Mouse (Mus musculus): ENCODE data around the gene 4930447C04Rik. TPM values are rescaled to one million over a fixed set of nuclear protein-coding genes. Genes with fewer than 3 reads are reported as not detected.
A peak's percentile ranks its signal among the peaks of the same experiment; 100 is the strongest.

The 4930447C04Rik gene
- polyA plus RNA-seq, 1 experiment from 2014 or later = 7.1 TPM

DNA sequence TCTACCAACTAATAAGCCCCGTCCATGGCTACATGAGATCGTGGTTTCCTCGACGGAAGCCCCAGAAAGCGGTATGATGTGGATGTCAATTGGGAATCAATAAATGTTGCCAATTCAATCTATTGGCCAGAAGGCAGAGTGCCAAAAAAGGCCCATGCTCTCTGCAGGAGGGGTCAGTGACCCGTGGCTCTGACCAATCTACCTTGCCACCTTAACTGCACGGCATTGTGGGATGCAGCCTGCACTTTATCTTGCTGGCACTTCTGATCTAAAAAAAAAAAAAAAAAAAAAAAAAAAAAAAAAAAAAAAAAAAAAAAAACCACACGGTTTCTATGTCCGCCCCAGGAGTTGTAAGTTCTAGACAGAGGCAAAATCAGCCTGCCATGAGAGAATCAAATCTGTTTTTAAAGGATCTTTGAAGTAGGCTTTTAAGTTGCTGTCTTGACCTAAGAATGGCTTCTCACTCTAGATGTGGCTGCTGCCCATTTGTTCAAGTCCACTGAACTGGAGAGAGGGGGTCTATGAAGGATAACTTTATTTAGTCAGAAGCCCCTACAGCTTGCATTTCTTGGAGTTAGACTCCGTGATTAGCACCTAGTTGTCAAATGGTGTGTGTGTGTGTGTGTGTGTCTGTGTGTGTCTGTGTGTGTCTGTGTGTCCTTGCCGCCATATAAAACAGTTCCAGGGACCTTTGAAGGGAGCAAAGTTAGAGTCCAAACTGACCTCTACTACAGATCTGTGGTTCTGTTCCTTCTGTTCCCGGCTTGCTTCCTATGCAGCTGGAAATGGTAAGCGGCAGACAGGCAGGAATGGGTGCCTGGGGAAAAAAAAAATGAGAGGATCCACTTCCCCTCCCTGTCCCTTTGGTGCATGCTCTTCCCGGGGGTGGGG, 1.7 kb downstream of the 4930447C04Rik start:
- 3% methylated on average over 14 of the region's 14 CpGs for WGBS
- Histone ChIP-seq H3K4me3 (ENCODE audit: low read depth, low read length) (no peak overlapping the region), H3K27ac (ENCODE audit: low read depth, low read length) (no peak overlapping the region), H3K4me1 (ENCODE audit: control insufficient read depth, insufficient read depth, low read length) (no peaks in the 10 kb centered on the region), H3K36me3 (ENCODE audit: control insufficient read depth, insufficient read depth, low read length) (no peaks in the 10 kb centered on the region), H3K27me3 (ENCODE audit: control insufficient read depth, insufficient read depth, low read length) (peaks cover 59% of the 10 kb centered on the region), H3K9me3 (ENCODE audit: control insufficient read depth, low read length) (no peaks in the 10 kb centered on the region), H3K4me2 (ENCODE audit: low read depth, low read length) (no peak overlapping the region), H3K9ac (replicated peaks; ENCODE audit: low read depth, low read length) (no peak overlapping the region)
- ATAC-seq (ENCODE audit: low read depth) = no peak

DNA sequence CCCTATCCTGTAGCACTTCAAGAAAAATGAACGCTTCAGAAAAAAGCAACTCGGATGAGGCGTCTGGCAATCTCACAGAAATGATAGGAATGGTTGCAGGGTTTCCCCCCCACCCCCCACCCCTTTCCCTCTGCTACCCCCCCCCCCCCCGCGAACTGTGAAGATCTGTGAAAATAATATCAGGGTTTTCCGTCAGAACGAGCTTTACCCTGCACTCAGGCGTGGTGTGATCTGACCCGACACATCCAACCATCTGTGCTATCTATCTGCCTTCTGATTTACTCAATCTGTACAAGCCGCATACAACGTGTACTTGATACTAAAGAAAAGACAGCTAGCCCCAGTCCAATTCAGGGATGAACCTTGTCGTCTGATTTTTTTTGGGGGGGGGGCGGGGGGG, 2.4 kb downstream of the 4930447C04Rik start:
- Histone ChIP-seq H3K4me2 (ENCODE audit: low read depth, low read length) (no peak overlapping the region), H3K36me3 (ENCODE audit: control insufficient read depth, insufficient read depth, low read length) (no peaks in the 10 kb centered on the region), H3K9ac (replicated peaks; ENCODE audit: low read depth, low read length) (no peak overlapping the region), H3K4me3 (ENCODE audit: low read depth, low read length) (no peak overlapping the region), H3K27me3 (ENCODE audit: control insufficient read depth, insufficient read depth, low read length) (peaks cover 52% of the 10 kb centered on the region), H3K27ac (ENCODE audit: low read depth, low read length) (no peak overlapping the region), H3K9me3 (ENCODE audit: control insufficient read depth, low read length) (no peaks in the 10 kb centered on the region), H3K4me1 (ENCODE audit: control insufficient read depth, insufficient read depth, low read length) (no peaks in the 10 kb centered on the region)
- WGBS = 4% methylated on average over 11 of the region's 13 CpGs
- no peak for ATAC-seq (ENCODE audit: low read depth)

DNA sequence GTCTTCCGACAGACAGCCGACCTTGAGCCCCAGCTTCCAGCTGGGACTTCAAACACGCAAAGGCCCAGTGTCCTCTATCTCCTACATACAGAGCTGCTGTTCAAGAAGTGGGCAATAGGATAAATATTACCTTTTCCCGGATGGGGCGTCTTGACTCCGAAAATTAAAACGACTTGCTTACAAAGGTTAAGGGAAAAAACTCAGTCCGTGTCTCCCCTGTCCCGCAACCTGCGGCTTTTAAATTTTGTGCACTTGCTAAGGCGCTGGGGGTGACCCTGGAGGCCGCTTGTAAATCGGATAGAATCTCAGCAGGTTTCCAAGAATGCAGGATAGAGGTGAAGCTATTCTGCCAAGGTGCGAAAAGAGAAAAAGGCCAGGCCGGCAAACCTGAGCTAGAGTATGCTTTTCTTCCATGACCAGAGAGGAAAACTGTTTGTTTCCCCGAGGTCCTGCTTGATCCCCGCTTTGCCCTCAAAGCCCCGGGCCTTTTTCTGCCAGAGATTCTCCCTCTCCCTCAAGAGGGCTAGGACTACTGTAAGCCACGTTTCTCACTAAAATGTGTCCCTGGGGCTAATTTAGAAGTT, 2.9 kb downstream of the 4930447C04Rik start:
- H3K9me3 ChIP-seq (ENCODE audit: control insufficient read depth, low read length) = no peaks in the 10 kb centered on the region
- H3K27ac ChIP-seq (ENCODE audit: low read depth, low read length) = no peak overlapping the region
- H3K4me1 ChIP-seq (ENCODE audit: control insufficient read depth, insufficient read depth, low read length) = no peaks in the 10 kb centered on the region
- H3K36me3 ChIP-seq (ENCODE audit: control insufficient read depth, insufficient read depth, low read length) = no peaks in the 10 kb centered on the region
- no peak overlapping the region for H3K9ac ChIP-seq (replicated peaks; ENCODE audit: low read depth, low read length)
- H3K4me2 ChIP-seq (ENCODE audit: low read depth, low read length) = no peak overlapping the region
- no peak for ATAC-seq (ENCODE audit: low read depth)
- no peak overlapping the region for H3K4me3 ChIP-seq (ENCODE audit: low read depth, low read length)
- peaks cover 47% of the 10 kb centered on the region for H3K27me3 ChIP-seq (ENCODE audit: control insufficient read depth, insufficient read depth, low read length)
- 2% methylated on average over 19 of the region's 19 CpGs for WGBS

- 26% methylated on average over 8 of the region's 8 CpGs for WGBS
- no peaks in the 10 kb centered on the region for H3K36me3 ChIP-seq (ENCODE audit: control insufficient read depth, insufficient read depth, low read length)
- ATAC-seq (ENCODE audit: low read depth) = no peak
Observed at GRCm38 (mm10) chr12:72936751-72937150, 3.8 kb downstream of the 4930447C04Rik start.

DNA sequence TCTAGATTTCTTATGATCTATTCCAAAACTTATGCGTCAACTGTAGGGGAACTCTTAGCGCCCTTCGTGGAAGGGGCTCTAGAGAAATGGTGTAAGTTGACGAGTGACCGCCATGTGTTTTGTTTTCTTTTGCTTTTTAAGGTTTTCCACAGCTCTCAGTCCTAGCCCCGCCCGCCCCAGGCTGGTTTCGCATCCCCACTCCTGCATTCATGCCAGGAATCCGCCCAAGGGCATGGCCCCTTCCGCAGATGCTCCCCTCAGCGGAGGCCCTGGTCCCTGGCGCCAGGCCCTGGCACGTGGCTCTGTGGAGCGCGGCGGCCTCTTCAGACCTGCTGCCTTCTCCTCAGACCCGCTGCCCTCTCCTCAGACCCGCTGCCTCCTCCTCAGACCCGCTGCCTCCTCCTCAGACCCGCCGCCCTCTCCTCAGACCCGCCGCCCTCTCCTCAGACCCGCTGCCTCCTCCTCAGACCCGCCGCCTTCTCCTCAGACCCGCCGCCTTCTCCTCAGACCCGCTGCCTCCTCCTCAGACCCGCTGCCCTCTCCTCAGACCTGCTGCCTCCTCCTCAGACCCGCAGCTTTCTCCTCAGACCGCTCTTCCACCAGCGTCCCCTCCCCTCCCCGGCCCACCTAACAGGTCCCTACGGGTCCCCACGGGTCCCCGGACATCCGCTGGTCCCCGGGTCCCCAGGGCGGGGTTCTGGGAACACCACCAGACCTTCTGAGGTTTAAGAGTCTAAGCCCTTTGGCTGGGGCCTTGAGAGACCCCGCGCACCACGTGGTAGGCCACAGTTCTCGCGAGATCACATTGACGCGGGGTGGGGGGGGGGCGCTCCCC, 23.2 kb downstream of the 4930447C04Rik start:
- Histone ChIP-seq H3K27ac (ENCODE audit: low read depth, low read length) (no peak overlapping the region), H3K27me3 (ENCODE audit: control insufficient read depth, insufficient read depth, low read length) (no peaks in the 10 kb centered on the region), H3K4me2 (ENCODE audit: low read depth, low read length) (peak overlapping the region; percentile 49), H3K9ac (replicated peaks; ENCODE audit: low read depth, low read length) (peak overlapping the region; percentile 43), H3K36me3 (ENCODE audit: control insufficient read depth, insufficient read depth, low read length) (no peaks in the 10 kb centered on the region), H3K4me3 (ENCODE audit: low read depth, low read length) (peak overlapping the region; percentile 25), H3K4me1 (ENCODE audit: control insufficient read depth, insufficient read depth, low read length) (no peaks in the 10 kb centered on the region), H3K9me3 (ENCODE audit: control insufficient read depth, low read length) (no peaks in the 10 kb centered on the region)
- ATAC-seq (ENCODE audit: low read depth) = peak; percentile 58; the same call in 1 of the 2 replicates
- 24% methylated on average over 39 of the region's 48 CpGs for WGBS

More at GRCm38 (mm10) chr12:72936751-72937150, 3.8 kb downstream of the 4930447C04Rik start:
- no peak overlapping the region for H3K27ac ChIP-seq (ENCODE audit: low read depth, low read length)
- no peaks in the 10 kb centered on the region for H3K4me1 ChIP-seq (ENCODE audit: control insufficient read depth, insufficient read depth, low read length)
- H3K4me2 ChIP-seq (ENCODE audit: low read depth, low read length) = no peak overlapping the region
- H3K9ac ChIP-seq (replicated peaks; ENCODE audit: low read depth, low read length) = no peak overlapping the region
- no peak overlapping the region for H3K4me3 ChIP-seq (ENCODE audit: low read depth, low read length)
- no peaks in the 10 kb centered on the region for H3K9me3 ChIP-seq (ENCODE audit: control insufficient read depth, low read length)
- H3K27me3 ChIP-seq (ENCODE audit: control insufficient read depth, insufficient read depth, low read length) = peaks cover 41% of the 10 kb centered on the region

DNA sequence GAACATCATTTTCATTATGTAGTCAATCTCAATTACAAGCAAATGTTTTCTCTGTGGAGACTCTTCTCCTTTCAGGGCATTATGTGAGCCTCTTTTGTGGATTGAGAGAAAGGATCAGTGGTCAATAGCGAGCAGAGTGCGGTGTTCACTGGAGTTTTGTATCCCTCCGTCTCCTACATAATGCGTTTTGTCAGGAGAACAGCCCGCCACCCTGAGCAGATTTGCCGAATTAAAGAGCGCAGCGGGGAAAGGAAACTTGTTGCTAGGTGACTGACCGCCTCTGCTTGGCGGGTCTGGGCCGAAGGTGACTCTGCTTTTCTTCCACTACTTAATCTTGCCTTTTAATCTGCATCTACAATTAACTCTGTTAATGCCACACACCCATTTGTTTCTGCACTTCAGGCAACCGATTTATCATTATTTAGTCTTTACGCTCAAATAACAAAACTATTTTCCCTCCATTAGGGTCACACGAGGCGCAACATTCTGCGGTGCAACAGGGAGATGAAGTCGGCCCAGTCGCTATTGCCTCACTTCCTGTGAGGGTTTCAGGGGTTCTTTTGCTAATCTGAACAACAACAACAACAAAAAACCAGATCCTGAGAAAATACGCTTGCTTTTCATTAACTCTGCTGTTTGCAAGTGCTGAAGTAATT, 86.1 kb downstream of the 4930447C04Rik start:
- H3K36me3 ChIP-seq (ENCODE audit: control insufficient read depth, insufficient read depth, low read length) = no peaks in the 10 kb centered on the region
- no peaks in the 10 kb centered on the region for H3K4me1 ChIP-seq (ENCODE audit: control insufficient read depth, insufficient read depth, low read length)
- 4% methylated on average over 19 of the region's 19 CpGs for WGBS
- H3K4me2 ChIP-seq (ENCODE audit: low read depth, low read length) = peak overlapping the region; percentile 1; the same call in 1 of the 2 replicates
- no peak overlapping the region for H3K27ac ChIP-seq (ENCODE audit: low read depth, low read length)
- H3K9ac ChIP-seq (replicated peaks; ENCODE audit: low read depth, low read length) = no peak overlapping the region
- H3K9me3 ChIP-seq (ENCODE audit: control insufficient read depth, low read length) = no peaks in the 10 kb centered on the region
- ATAC-seq (ENCODE audit: low read depth) = no peak
- H3K4me3 ChIP-seq (ENCODE audit: low read depth, low read length) = no peak overlapping the region
- peaks cover 60% of the 10 kb centered on the region for H3K27me3 ChIP-seq (ENCODE audit: control insufficient read depth, insufficient read depth, low read length)

GRCm38 (mm10) chr12:72853406-72854076, 87.0 kb downstream of the 4930447C04Rik start:
- Histone ChIP-seq H3K27me3 (ENCODE audit: control insufficient read depth, insufficient read depth, low read length) (peaks cover 70% of the 10 kb centered on the region), H3K9ac (replicated peaks; ENCODE audit: low read depth, low read length) (no peak overlapping the region)
- 28% methylated on average over 13 of the region's 13 CpGs for WGBS

GRCm38 (mm10) chr12:72852264-72852663, 88.3 kb downstream of the 4930447C04Rik start:
- Histone ChIP-seq H3K9ac (replicated peaks; ENCODE audit: low read depth, low read length) (no peak overlapping the region), H3K4me3 (ENCODE audit: low read depth, low read length) (no peak overlapping the region), H3K27me3 (ENCODE audit: control insufficient read depth, insufficient read depth, low read length) (peaks cover 81% of the 10 kb centered on the region), H3K4me1 (ENCODE audit: control insufficient read depth, insufficient read depth, low read length) (no peaks in the 10 kb centered on the region), H3K4me2 (ENCODE audit: low read depth, low read length) (no peak overlapping the region), H3K9me3 (ENCODE audit: control insufficient read depth, low read length) (no peaks in the 10 kb centered on the region), H3K36me3 (ENCODE audit: control insufficient read depth, insufficient read depth, low read length) (no peaks in the 10 kb centered on the region), H3K27ac (ENCODE audit: low read depth, low read length) (no peak overlapping the region)
- no peak for ATAC-seq (ENCODE audit: low read depth)
- 20% methylated on average over 6 of the region's 6 CpGs for WGBS

More at GRCm38 (mm10) chr12:72853406-72854076, 87.0 kb downstream of the 4930447C04Rik start:
- no peak overlapping the region for H3K4me3 ChIP-seq (ENCODE audit: low read depth, low read length)
- no peak overlapping the region for H3K27ac ChIP-seq (ENCODE audit: low read depth, low read length)
- H3K9me3 ChIP-seq (ENCODE audit: control insufficient read depth, low read length) = no peaks in the 10 kb centered on the region
- no peaks in the 10 kb centered on the region for H3K4me1 ChIP-seq (ENCODE audit: control insufficient read depth, insufficient read depth, low read length)
- no peak for ATAC-seq (ENCODE audit: low read depth)
- no peaks in the 10 kb centered on the region for H3K36me3 ChIP-seq (ENCODE audit: control insufficient read depth, insufficient read depth, low read length)
- no peak overlapping the region for H3K4me2 ChIP-seq (ENCODE audit: low read depth, low read length)
